Mouse (Mus musculus) gastrocnemius, postnatal 36 days (tissue): Measurements from ENCODE around the gene Nup214. TPM values are rescaled to one million over a fixed set of nuclear protein-coding genes. Genes with fewer than 3 reads are reported as not detected.

Experiments used
- DNase-seq, 2 experiments: peaks; one replicate each; pipeline ENCODE4 v3.0.0; 2022
- intact Hi-C: fragments of 180-260 bp; cut with DNase I; formaldehyde crosslinking; loops from one replicate; pipeline ENCODE4 v1.15.1; 2025
- long read RNA-seq, 2 experiments: library from polyadenylated mRNA; stranded (forward); transcript quantifications; one replicate each; pipeline ENCODE4 v2.0.0; 2021
- total RNA-seq, 2 experiments: library from RNA; stranded (reverse); gene quantifications; 2 replicates each; pipeline ENCODE4 v1.2.3; 2021

Gene Nup214
- 10 to 100 TPM; 13.9 to 28.4 TPM for total RNA-seq
- long read RNA-seq, experiment 1, partial matches to known transcripts, result 1 of 5 reads
- long read RNA-seq, experiment 1, other reads (novel, unspliced or antisense), result 3 of 5 reads
- long read RNA-seq, experiment 2, partial matches to known transcripts, result 1 of 2 reads
- long read RNA-seq, experiment 2, other reads (novel, unspliced or antisense), result 1 of 2 reads

DNA sequence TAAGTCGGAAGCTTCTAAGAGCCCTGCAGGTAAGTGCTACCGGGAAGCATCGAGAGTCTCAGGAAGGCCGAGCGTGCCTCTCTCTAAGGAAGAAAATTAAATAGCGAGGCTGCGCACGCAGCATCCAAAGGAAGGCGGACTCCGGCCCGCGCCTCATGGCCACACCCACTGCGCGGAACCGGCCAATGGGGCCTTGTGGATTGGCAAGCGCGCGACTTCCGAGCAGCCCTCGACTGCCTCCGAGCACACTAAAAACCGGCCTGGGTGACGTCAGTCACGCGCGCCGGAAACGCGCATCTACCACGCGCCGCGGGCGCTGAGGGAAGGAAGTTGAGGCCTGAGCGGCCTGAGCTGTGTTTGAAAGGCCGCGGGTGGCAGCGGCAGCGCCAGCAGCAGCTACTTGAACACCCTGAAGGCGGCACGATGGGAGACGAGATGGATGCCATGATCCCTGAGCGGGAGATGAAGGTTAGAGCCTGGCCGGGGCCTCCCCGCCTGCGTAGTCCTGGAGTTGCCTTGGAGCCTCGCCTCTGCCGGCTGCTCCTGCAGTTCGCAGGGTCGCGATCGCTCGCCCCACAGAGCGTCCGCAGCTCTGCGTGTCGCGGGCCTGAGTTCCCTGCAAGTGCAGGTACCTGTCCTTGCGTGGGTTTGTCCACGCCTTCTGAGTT is at the start of gene Nup214:
Gene Nup214, plus strand, starts transcription at position 296 of the 668 bp plus-strand sequence.
- peak; percentile 98 to 99 for DNase-seq
- intact Hi-C loops, result no loop called here

DNA sequence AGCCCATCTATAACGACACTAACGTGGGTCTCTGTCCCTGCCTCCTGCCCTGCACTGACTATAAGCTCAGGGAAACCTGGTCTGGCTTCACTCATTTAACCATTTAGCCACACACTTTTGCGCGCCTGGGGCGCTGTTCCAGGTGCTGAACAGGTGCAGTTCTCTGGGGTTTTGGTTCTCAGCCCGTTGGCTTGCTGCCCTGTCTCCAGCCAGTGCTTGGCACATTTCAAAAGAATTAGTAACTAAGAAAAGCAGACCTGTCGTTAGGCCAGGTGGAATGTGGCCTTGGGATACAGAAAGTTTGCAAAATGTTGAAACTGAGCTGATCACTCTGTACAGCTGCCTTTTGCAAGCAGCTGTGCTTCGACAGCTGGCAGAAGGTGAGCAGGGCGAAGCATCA is 49.4 kb upstream of the Nup214 start:
- no peak for DNase-seq
- intact Hi-C loops, result no loop called here

DNA sequence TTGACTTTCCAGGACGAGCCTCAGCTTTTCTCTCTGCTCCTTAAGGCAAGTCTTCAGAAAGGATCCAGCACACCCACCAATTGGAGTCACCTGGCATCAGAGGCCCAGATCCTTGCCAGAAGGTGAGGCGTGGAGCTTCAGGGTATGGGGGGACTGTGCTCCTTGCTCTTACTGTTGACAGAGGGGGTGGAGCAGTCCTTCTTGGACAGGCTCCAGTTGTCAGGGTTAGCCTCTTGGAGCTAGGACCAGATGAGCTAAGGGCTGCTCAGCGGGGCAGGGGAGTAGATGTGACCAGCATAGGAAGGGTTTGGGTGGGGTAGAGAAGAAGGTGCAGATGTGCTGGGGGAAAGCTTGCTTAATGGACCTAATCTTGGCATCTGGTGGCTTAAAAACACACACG is 48.3 kb upstream of the Nup214 start:
- no peak for DNase-seq
- intact Hi-C loops, result no loop called here

DNA sequence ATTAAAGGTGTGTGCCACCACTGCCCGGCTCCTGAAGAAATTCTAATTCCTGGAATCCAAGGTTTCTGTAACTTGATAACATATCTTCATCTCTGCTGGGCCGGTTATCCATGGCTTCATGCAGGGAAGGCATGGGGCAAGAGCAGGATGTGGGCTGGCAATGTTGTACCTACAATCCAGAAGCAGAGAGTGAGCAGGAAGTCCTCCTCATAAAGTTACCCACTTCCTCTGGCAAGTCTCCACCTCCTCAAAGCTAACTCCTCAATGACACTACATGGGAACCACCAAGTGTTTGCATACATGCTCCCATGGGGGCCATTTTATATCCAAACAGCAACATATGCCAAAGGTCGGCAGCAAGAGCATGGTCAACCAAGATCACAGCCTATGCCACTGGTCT is 44.6 kb upstream of the Nup214 start:
- no peak for DNase-seq
- intact Hi-C loops, result no loop called here

DNA sequence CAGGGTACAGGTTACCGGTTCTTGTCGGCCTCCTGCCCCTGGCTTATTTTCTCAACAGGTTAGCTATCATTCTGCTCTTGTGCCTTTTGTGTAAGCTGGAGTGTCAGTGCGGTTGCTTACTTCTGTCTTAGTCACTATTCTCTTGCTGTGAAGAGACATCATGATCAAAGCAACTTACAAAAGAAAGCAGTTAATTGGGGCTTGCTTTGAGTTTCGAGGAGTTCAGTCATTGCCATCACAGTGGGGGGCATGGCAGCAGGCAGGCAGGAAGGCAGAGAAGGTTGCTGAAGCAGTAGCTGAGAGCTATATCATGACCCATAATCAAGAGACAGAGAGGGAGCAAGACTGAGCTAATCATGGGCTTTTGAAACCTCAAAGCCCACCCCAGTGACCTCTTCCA is 39.7 kb upstream of the Nup214 start:
- no peak for DNase-seq
- intact Hi-C loops, result no loop called here

DNA sequence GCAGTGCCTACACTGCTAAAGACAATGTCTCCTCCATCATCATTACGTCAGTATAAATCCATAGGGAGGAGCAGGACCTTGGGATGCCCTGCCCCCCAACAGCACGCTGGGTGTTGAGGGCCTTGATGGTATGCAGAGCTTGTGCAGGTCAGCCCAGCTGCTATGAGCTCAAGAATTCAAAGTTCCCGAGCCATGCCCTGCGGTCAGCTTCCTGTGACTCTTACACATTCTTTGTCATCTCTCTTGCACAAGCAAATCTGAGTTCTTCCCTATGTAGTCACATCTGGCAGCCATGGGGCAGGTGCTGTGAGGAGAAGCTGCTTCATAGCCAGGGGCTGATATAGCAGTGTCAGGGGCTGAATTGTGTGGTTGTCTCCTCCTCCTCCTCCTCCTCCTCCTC is 39.2 kb upstream of the Nup214 start:
- DNase-seq, result no peak
- intact Hi-C loops, result no loop called here

DNA sequence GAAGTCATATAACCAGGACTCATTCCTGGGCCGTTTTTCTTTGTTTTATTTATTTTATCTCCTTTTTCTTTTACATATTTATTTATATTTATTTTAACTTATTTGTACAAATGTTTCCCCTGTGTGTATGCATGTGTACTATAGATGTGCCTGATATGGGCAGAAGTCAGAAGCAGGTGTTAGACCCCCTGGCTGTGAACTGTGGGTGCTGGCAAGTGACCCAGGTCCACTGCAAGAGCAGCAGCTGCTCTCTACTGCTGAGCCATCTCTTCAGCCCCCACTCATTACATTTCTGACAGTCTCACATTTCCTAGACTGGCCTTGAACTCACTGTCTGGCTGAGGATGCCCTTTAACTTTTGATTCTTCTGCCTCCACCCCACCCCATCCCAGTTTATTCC is 35.9 kb upstream of the Nup214 start:
- DNase-seq, result no peak
- intact Hi-C loops, result no loop called here

DNA sequence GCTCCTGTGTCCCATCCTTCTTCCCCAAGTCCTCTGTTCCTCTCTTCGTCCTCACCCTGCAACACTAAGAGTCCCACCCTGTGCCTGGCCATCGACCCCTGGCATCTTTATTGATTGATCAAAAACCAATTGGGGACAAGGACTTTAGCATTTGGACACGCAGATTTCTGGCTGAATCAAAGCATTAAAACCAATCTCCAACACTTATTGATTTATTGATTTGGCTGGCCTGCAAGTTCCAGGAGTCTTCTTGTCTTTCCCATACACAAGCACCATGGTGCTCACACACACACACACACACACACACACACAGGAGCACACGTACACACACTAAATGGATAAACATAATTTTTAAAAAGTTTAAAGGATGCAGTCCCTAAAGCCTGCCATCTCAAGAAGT is 31.2 kb upstream of the Nup214 start:
- intact Hi-C loops, result no loop called here
- DNase-seq, result no peak

DNA sequence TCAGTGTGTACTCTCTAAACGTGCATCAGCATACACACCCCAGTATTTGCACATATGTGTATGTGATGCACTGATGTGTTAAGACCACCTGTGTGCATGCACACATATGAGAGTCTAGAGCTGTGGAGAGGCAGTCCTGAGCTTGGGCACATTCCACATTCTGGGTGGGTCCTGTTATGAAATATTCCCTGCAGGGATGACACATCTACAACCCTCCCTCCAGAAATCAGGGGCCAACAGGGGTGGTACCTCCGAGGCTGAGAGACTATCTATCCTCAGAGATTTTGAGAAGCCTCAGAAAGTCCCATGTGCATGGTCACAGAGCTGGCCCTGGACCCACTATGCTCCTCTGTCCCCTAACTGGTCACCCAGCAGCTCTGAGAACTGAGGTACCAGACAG is 28.7 kb upstream of the Nup214 start:
- DNase-seq, result no peak
- intact Hi-C loops, result no loop called here

DNA sequence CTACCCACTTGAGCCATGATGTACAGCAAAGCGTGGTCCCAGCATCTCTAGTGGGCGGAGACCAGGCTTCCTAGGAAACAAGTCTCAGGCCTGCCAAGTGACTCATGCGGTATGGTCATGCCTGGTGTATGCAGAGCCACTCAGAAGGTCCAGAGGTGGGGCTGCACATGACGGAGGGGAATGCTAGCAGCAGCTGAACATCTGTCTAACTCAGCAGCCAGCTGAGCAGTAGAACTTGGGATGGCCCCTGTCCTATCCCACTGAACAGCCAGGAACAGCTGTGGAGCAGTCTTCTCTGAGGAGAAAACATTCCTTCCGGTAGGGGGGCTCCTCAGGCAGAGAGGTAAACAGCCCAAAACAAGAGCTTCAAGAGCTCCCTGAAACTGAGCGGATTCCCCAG is 25.8 kb upstream of the Nup214 start:
- peak; percentile 35 to 55 for DNase-seq
- intact Hi-C loops, result no loop called here

DNA sequence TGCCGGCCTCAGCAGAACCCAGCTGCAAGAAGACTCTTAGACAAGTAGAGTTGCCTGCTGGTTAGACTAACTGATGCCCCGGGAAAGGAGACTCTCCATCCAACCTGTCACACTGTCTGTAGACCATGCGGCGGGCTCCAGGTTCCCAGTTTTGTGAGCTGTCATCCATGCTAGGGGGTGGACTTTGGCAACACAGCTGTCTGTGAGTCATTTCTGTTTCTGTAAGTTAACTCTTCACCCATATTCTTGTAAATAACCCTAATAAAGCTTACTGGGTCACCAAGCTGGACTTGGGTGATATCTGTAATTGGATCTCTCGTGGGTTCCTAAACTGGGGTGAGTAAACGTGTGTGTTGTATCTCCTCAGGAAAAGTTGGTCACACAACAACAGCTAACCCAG is 25.4 kb upstream of the Nup214 start:
- no peak for DNase-seq
- intact Hi-C loops, result no loop called here

DNA sequence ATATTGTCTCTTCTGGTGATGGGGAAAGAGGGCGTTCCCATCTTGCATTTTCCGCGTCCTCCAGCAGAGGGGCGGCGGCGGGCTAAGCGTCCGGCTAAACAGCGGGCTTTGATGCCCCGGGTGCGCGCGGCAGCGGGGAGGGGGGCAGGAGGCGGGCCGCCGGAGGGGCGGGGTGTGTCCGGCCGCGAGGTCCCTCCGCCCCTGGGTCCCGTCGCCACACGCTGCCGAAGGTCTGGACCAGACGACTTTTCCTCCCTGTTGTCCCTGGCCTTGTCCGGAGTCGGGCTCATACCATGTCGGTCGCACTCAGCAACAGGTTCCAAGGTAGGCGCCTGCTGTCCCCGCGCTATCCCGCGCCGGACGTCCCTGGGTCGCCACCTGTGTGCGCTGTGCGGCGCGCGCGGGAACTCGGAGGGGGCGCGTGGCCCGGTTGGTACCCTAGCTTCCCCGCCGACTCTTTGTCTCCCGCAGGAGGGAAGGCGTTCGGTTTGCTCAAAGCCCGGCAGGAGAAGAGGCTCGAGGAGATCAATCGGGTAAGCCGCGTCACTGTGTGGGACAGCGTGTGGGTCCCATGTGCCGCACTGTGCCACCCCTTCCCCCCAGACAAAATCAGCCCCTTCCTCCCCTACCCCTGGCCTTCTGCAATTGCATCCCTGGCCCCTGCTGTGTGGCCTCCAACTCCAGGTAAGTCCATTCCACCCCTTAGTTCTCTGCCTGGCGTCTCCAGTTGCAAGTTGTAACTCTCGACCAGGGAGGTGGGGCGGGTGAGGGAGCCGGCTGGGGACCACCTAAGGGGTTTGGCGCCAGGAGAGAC is 24.0 kb upstream of the Nup214 start, which contains the start of gene Aif1l:
Gene Aif1l, plus strand, starts transcription at position 82 of the 814 bp plus-strand sequence.
- peak; percentile 50 to 52 for DNase-seq
- intact Hi-C loops, result no loop called here

DNA sequence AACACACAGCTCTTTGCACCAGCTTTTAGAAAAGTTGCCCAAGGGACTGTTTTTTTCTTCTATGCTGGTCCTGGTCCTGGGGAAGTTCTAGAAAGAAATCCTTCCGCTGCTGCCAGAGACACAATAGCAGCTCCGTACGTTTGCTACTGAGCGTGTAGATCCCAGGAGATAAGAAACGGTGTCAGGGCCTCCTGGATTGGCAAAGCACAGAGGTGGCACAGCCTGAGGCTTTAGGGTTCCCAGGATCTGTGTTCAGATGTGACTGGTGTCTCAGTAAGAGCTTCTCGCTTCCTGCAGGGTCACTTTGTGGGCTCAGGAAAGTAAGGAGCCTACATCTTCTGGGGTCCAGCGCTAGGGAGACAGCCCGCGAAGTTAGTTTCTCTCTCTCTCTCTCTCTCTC is 23.3 kb upstream of the Nup214 start:
- intact Hi-C loops, result no loop called here
- DNase-seq, result no peak

DNA sequence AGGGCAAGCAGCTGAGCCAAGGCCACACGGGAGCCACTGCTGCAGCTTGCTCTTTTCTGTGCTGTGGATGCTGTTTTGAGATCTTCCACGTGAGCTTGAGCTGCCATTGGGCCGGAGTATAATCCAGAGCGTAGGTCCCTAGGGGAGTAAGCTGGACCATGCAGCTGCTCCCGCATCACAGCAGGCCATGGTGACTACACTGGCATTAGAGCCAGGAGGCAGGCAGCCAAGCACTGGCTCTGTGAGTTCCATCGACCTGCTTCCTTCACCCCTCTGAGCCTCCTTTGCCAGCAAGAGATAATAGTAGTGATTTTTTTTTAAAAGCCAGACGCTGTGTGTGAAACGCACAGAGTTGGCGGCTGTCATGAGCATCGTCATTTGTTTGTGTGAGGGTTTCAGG is 22.0 kb upstream of the Nup214 start:
- DNase-seq, result no peak

DNA sequence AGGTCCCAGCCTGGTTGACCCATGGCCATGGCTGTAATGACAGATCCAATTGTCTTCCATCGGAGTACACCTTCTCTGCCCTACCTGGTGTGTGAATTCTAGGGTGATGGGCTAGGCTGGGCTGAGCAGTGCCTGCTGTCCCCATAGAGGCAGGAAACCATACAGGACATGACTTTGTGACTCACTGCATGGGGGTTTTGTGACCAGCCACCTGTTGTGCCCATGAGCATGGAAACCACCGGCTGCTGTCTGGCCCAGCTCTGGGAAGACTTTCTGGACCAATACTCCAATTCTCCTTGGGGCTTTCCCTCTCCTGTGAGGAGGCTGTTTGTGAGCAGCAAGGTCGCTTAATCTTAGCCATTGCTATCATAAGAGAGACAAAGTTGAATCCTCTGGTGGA is 21.5 kb upstream of the Nup214 start:
- intact Hi-C loops, result no loop called here
- no peak for DNase-seq

More for the DNA sequence above, 22.0 kb upstream of the Nup214 start:
- intact Hi-C loops, result no loop called here

DNA sequence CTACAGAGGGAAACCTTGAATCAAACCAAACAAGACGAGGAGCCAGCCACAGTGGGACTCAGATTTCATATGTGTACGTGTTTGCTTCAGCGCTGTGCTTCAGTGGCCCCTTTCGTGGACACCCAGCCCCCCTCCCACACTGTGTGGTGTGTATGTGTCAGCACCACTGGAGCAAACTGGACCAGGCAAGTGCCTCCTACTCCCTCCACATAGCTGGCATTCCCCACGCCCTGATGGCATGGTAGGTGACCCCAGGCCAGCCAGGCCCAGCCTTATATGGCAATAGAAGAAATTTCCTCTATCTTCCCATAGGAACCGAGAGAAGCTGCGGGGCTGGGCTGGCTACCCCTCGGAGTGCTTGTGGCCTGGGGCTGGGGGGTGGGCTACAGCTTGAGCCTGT is 20.5 kb upstream of the Nup214 start:
- intact Hi-C loops, result no loop called here
- DNase-seq, result no peak

DNA sequence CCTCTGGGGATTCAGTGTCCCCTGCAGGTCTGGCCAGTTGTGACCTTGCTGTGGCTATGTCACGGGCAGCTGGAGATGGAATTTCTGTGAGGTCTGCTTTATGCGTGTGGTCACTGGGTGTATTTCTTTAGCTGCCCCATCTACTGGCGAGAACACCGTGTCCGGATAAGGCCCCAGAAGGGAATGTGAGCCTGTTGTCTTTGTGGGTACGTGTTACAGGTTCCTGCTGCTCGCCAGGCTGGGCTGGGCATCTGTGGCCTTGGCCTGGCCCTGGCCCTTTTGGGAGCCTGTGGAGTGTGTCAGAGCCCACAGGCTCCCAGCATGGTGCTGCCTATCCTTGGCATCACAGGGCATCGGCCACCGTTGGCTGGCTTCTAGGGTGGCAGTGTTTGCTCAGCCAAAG is 19.5 kb upstream of the Nup214 start:
- intact Hi-C loops, result no loop called here
- DNase-seq, result no peak

DNA sequence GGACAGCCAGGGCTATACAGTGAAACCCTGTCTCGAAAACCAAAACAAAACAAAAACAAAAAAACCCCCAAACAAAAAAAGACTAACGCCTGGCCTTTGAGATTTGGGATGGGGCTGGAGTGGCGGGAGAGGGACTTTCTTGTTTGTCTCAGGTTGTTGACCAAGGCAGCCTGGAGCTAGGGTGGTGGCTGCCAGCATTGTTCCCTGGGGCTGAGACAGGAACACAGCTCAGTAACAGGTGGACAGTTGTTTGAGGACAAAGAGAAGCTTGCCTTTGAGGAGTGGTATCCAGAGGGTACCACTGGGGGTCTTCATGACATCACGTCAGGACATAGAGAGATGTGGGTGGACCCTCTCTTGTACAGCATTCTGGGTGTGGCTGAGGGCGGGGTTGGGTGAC is 18.6 kb upstream of the Nup214 start:
- intact Hi-C loops, result no loop called here
- DNase-seq, result no peak

DNA sequence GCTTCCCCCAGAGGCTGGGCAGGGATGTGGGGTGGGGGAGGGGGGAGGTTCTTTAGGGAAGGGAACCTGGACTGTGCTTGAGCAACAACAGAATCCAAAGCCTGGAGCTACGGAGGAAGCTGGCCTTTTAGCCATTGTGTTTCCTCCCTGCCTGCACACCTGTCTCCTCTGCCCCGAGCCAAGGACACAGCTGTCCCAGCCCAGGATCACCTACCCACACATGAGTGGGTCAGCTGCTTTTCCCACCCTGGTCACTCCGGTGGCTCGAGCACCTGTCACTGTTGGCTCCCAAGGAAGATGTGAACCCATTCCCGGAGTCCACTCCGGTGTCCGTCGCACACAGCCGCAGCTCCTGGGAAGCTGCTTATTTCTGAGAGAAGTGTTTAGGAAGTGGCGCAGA is 17.0 kb upstream of the Nup214 start:
- intact Hi-C loops, result no loop called here
- DNase-seq, result no peak

DNA sequence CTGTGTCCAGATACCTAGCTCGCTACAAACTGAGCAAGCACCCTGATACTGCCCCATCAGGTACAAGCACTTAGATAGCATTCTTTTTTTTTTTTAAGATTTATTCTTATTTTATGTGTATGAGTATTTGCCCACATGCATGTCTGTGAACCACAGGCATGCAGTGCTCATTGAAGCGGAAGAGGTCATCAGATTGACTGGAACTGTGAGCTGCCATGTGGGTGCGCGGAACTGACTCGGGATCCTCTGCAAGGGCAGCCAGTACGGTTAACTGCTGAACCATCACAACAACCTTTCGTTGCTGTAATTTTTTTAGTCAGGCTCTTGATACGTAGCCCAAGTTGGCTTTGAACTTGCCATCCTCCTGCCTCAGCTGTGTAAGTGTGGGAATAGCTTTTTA is 13.2 kb upstream of the Nup214 start:
- DNase-seq, result no peak
- intact Hi-C loops, result no loop called here

DNA sequence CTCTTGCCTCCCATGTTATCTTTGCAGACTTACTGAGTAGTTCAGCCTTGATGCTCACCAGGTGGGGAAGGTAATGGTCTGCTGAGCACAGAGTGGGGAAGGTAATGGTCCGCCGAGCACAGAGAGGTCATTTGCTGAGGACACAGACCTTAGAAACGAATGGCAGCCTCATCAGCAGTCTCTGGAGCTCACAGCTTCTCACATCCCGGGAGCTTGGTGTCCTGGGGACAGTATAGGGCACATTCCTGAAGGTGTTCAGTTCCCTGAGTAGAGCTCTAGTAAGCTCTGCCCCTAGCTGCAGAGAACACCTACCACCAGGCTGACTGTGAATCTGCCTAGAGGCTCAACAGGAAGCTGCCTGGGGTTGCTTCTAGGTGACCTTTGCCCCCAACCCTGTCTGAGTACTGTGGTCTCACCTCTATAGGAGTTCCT is 12.4 kb upstream of the Nup214 start:
- no peak for DNase-seq
- intact Hi-C loops, result no loop called here
